Mouse (Mus musculus) forebrain, embryonic 11.5 days (tissue): ENCODE data around the gene Ppp1r37. TPM values are rescaled to one million over a fixed set of nuclear protein-coding genes. Genes with fewer than 3 reads are reported as not detected.
"Not testable (repeated sequence)": the region's sequence is repeated elsewhere in the genome, so short reads cannot be mapped to it uniquely, and the experiment has no call there.

Experiments
- ATAC-seq: fragments of 200-750 bp; cut with Nextera tagmentation; replicated peaks from 2 replicates; pipeline ENCODE4 v1.8.0; 2017; ENCODE audit warnings: moderate TSS enrichment; ENCODE audit not compliant: low FRiP score
- DNase-seq: peaks from one replicate; pipeline ENCODE4 v3.0.0-alpha.2; 2017; ENCODE audit warnings: low spot score
- H3K27ac ChIP-seq: fragments of 300-500 bp; sonication (generic); 2 replicates; pipeline ENCODE4 v1.5.1; 2014; ENCODE audit warnings: low read depth, low read length
- H3K27me3 ChIP-seq: fragments of 300-500 bp; sonication (generic); 2 replicates; pipeline ENCODE4 v1.6.1; 2014; ENCODE audit warnings: mild to moderate bottlenecking, low read length, mixed read lengths; ENCODE audit not compliant: control insufficient read depth, insufficient read depth
- H3K36me3 ChIP-seq: fragments of 300-500 bp; sonication (generic); 2 replicates; pipeline ENCODE4 v1.6.1; 2014; ENCODE audit warnings: mild to moderate bottlenecking, low read length, moderate library complexity, mixed read lengths; ENCODE audit not compliant: control insufficient read depth, insufficient read depth
- H3K4me1 ChIP-seq: fragments of 300-500 bp; sonication (generic); replicated peaks from 2 replicates; pipeline ENCODE4 v1.6.1; 2014; ENCODE audit warnings: low read length, mixed read lengths; ENCODE audit not compliant: control insufficient read depth, insufficient read depth
- H3K4me2 ChIP-seq: fragments of 300-500 bp; sonication (generic); 2 replicates; pipeline ENCODE4 v1.6.1; 2014; ENCODE audit warnings: low read depth, mild to moderate bottlenecking, low read length, moderate library complexity, mixed read lengths; ENCODE audit not compliant: severe bottlenecking
- H3K4me3 ChIP-seq: fragments of 300-500 bp; sonication (generic); 2 replicates; pipeline ENCODE4 v1.5.1; 2014; ENCODE audit warnings: low read depth, low read length
- H3K9ac ChIP-seq: fragments of 300-500 bp; sonication (generic); 2 replicates; pipeline ENCODE4 v1.6.1; 2014; ENCODE audit warnings: low read length
- H3K9me3 ChIP-seq: fragments of 300-500 bp; sonication (generic); 2 replicates; pipeline ENCODE4 v1.6.1; 2016; ENCODE audit warnings: low read length, mixed read lengths; ENCODE audit not compliant: control insufficient read depth
- WGBS: fragments of 180-500 bp; shearing (Covaris S2); extraction: QIAGEN DNeasy Blood & Tissue Kit; methylation state at CpG from one replicate; pipeline ENCODE4 v1.1.7; 2014; 5-methylcytosine and 5-hydroxymethylcytosine counted together
- polyA plus RNA-seq: library from polyadenylated mRNA; unstranded; fragments of >200 nt; fragmentation: Nextera tagmentation; extraction: Ambion mirVana; gene quantifications from 2 replicates; pipeline ENCODE4 v1.2.1, GENCODE M21; 2014

Ppp1r37 gene
- polyA plus RNA-seq: 5.1 and 7.8 TPM in 2 replicates

- Histone ChIP-seq H3K9ac (peak within 1 kb of the TSS; percentile 93), H3K4me3 (peak within 1 kb of the TSS; percentile 97), H3K36me3 (peaks cover 11% of the 10 kb centered on the region; the same call in 1 of the 2 replicates), H3K27ac (peak within 1 kb of the TSS; percentile 86), H3K27me3 (no peaks in the 10 kb centered on the region), H3K4me1 (peaks cover 14% of the 10 kb centered on the region), H3K4me2 (peak within 1 kb of the TSS; percentile 99), H3K9me3 (no peaks in the 10 kb centered on the region; the same call in 1 of the 2 replicates)
- ATAC-seq (peak; percentile 44; the same call in 1 of the 2 replicates), DNase-seq (no peak)
- 1% methylated on average over 19 of the region's 19 CpGs for WGBS
Measured at GRCm38 (mm10) chr7:19562643-19563410, at the start of gene Ppp1r37. Gene Ppp1r37 (minus strand): TSS chr7:19563076.

GRCm38 (mm10) chr7:19610969-19611368 lies 48.1 kb upstream of the Ppp1r37 start:
- 74% methylated on average over 5 of the region's 5 CpGs for WGBS
- H3K9ac ChIP-seq: no peak overlapping the region
- H3K9me3 ChIP-seq: no peaks in the 10 kb centered on the region
- no peak for ATAC-seq
- no peaks in the 10 kb centered on the region for H3K36me3 ChIP-seq
- no peaks in the 10 kb centered on the region for H3K27me3 ChIP-seq
- H3K27ac ChIP-seq: no peak overlapping the region
- H3K4me2 ChIP-seq: no peak overlapping the region
- H3K4me3 ChIP-seq: no peak overlapping the region
- DNase-seq: no peak
- H3K4me1 ChIP-seq: no peaks in the 10 kb centered on the region

- H3K27me3 ChIP-seq: no peaks in the 10 kb centered on the region
- ATAC-seq (no peak), DNase-seq (no peak)
- 88% methylated on average over 12 of the region's 12 CpGs for WGBS
- H3K36me3 ChIP-seq: no peaks in the 10 kb centered on the region
- H3K4me3 ChIP-seq: no peak overlapping the region
- no peaks in the 10 kb centered on the region for H3K4me1 ChIP-seq
- no peaks in the 10 kb centered on the region for H3K9me3 ChIP-seq
- H3K27ac ChIP-seq: no peak overlapping the region
- H3K9ac ChIP-seq: no peak overlapping the region
- no peak overlapping the region for H3K4me2 ChIP-seq
Measured at GRCm38 (mm10) chr7:19609641-19610332, 46.9 kb upstream of the Ppp1r37 start.

- ATAC-seq: no peak
- no peak for DNase-seq
Measured at GRCm38 (mm10) chr7:19607291-19607690, 44.4 kb upstream of the Ppp1r37 start.

GRCm38 (mm10) chr7:19604606-19605214 lies 41.8 kb upstream of the Ppp1r37 start:
- H3K27ac ChIP-seq, H3K36me3 ChIP-seq, H3K9ac ChIP-seq, H3K27me3 ChIP-seq, ATAC-seq, H3K4me1 ChIP-seq, DNase-seq, H3K9me3 ChIP-seq: not testable (repeated sequence)
- H3K4me2 ChIP-seq: peak overlapping the region; percentile 58
- 61% methylated on average over 10 of the region's 10 CpGs for WGBS
- H3K4me3 ChIP-seq: peak overlapping the region; percentile 69

More at GRCm38 (mm10) chr7:19607291-19607690, 44.4 kb upstream of the Ppp1r37 start:
- Histone ChIP-seq H3K9ac (no peak overlapping the region), H3K4me1 (0 out of 2 replicates have a peak, but pooled peaks cover 8% of the 10 kb centered on the region), H3K36me3 (no peaks in the 10 kb centered on the region), H3K27me3 (no peaks in the 10 kb centered on the region), H3K4me2 (no peak overlapping the region), H3K4me3 (no peak overlapping the region), H3K9me3 (no peaks in the 10 kb centered on the region), H3K27ac (no peak overlapping the region)
- WGBS: 85% methylated on average over 5 of the region's 5 CpGs

GRCm38 (mm10) chr7:19603849-19604605 lies 41.2 kb upstream of the Ppp1r37 start, which contains the start of gene Clasrp:
Gene Clasrp (minus strand): TSS chr7:19604486.
- Histone ChIP-seq H3K4me3 (peak within 1 kb of the TSS; percentile 69), H3K27ac (peak within 1 kb of the TSS; percentile 71), H3K9me3 (no peaks in the 10 kb centered on the region), H3K4me1 (0 out of 2 replicates have a peak, but pooled peaks cover 8% of the 10 kb centered on the region), H3K36me3 (peaks cover 4% of the 10 kb centered on the region; the same call in 1 of the 2 replicates), H3K9ac (peak within 1 kb of the TSS; percentile 94), H3K4me2 (peak within 1 kb of the TSS; percentile 58), H3K27me3 (no peaks in the 10 kb centered on the region)
- WGBS: 2% methylated on average over 57 of the region's 57 CpGs
- DNase-seq (peak; percentile 96), ATAC-seq (peak; percentile 93)

GRCm38 (mm10) chr7:19603055-19603454 lies 40.2 kb upstream of the Ppp1r37 start:
- H3K9ac ChIP-seq: no peak overlapping the region
- H3K4me3 ChIP-seq: no peak overlapping the region

GRCm38 (mm10) chr7:19600562-19600961 lies 37.7 kb upstream of the Ppp1r37 start:
- peaks cover 8% of the 10 kb centered on the region; the same call in 1 of the 2 replicates for H3K36me3 ChIP-seq
- no peaks in the 10 kb centered on the region for H3K27me3 ChIP-seq
- no peak overlapping the region for H3K27ac ChIP-seq
- no peaks in the 10 kb centered on the region for H3K9me3 ChIP-seq
- no peak overlapping the region for H3K4me3 ChIP-seq
- 73% methylated on average over 5 of the region's 5 CpGs for WGBS
- ATAC-seq (no peak), DNase-seq (no peak)
- 0 out of 2 replicates have a peak, but pooled peaks cover 8% of the 10 kb centered on the region for H3K4me1 ChIP-seq
- H3K4me2 ChIP-seq: no peak overlapping the region
- H3K9ac ChIP-seq: no peak overlapping the region

More at GRCm38 (mm10) chr7:19603055-19603454, 40.2 kb upstream of the Ppp1r37 start:
- DNase-seq (no peak), ATAC-seq (no peak)
- Histone ChIP-seq H3K9me3 (no peaks in the 10 kb centered on the region), H3K4me2 (peak overlapping the region; percentile 58), H3K27me3 (no peaks in the 10 kb centered on the region), H3K4me1 (0 out of 2 replicates have a peak, but pooled peaks cover 8% of the 10 kb centered on the region), H3K27ac (no peak overlapping the region), H3K36me3 (peaks cover 5% of the 10 kb centered on the region; the same call in 1 of the 2 replicates)
- WGBS: 88% methylated on average over 12 of the region's 12 CpGs
